Mouse (Mus musculus) stomach, embryonic 14.5 days (tissue): ENCODE measurements around the gene Slc25a30. TPM values are rescaled to one million over a fixed set of nuclear protein-coding genes. Genes with fewer than 3 reads are reported as not detected.
"Not testable (repeated sequence)": the region's sequence is repeated elsewhere in the genome, so short reads cannot be mapped to it uniquely, and the experiment has no call there.

Source experiments
- ATAC-seq: fragments of 200-750 bp; cut with Nextera tagmentation; 2 replicates; pipeline ENCODE4 v1.8.0; 2017; ENCODE audit warnings: low read depth, moderate TSS enrichment; ENCODE audit not compliant: insufficient number of reproducible peaks, insufficient read depth, low FRiP score
- H3K27ac ChIP-seq: fragments of 300-500 bp; sonication (generic); 2 replicates; pipeline ENCODE4 v1.5.1; 2014; ENCODE audit warnings: mild to moderate bottlenecking, low read length, moderate library complexity, mixed read lengths
- H3K27me3 ChIP-seq: fragments of 300-500 bp; sonication (generic); 2 replicates; pipeline ENCODE4 v1.6.1; 2014; ENCODE audit warnings: low read length, control low read depth, mixed read lengths; ENCODE audit not compliant: control insufficient read depth, insufficient read depth
- H3K36me3 ChIP-seq: fragments of 300-500 bp; sonication (generic); 2 replicates; pipeline ENCODE4 v1.6.1; 2014; ENCODE audit warnings: mild to moderate bottlenecking, control low read depth, low read length, moderate library complexity, mixed read lengths; ENCODE audit not compliant: control insufficient read depth, insufficient read depth
- H3K4me1 ChIP-seq: fragments of 300-500 bp; sonication (generic); 2 replicates; pipeline ENCODE4 v1.6.1; 2014; ENCODE audit warnings: low read length, control low read depth, mixed read lengths; ENCODE audit not compliant: control insufficient read depth, insufficient read depth
- H3K4me2 ChIP-seq: fragments of 300-500 bp; sonication (generic); replicated peaks from 2 replicates; pipeline ENCODE4 v1.6.1; 2014; ENCODE audit warnings: low read depth, low read length, control low read depth
- H3K4me3 ChIP-seq: fragments of 300-500 bp; sonication (generic); 2 replicates; pipeline ENCODE4 v1.5.1; 2014; ENCODE audit warnings: low read depth, low read length, control low read depth
- H3K9ac ChIP-seq: fragments of 300-500 bp; sonication (generic); replicated peaks from 2 replicates; pipeline ENCODE4 v1.6.1; 2014; ENCODE audit warnings: low read depth, mild to moderate bottlenecking, control low read depth, low read length, moderate library complexity, mixed read lengths
- H3K9me3 ChIP-seq: fragments of 300-500 bp; sonication (generic); 2 replicates; pipeline ENCODE4 v1.6.1; 2016; ENCODE audit warnings: low read depth, low read length, control low read depth; ENCODE audit not compliant: control insufficient read depth
- WGBS: fragments of 180-500 bp; shearing (Covaris S2); extraction: QIAGEN DNeasy Blood & Tissue Kit; methylation state at CpG from one replicate; pipeline ENCODE4 v1.1.7; 2014; 5-methylcytosine and 5-hydroxymethylcytosine counted together
- polyA plus RNA-seq: library from polyadenylated mRNA; unstranded; fragments of >200 nt; fragmentation: Nextera tagmentation; extraction: Ambion mirVana; gene quantifications from 2 replicates; pipeline ENCODE4 v1.2.1, GENCODE M21; 2014

Gene Slc25a30
- polyA plus RNA-seq, 1 experiment from 2014 or later: 4.5 TPM

- H3K4me2 ChIP-seq, H3K27ac ChIP-seq, H3K36me3 ChIP-seq, H3K4me1 ChIP-seq, H3K9ac ChIP-seq, H3K4me3 ChIP-seq, ATAC-seq, H3K27me3 ChIP-seq, H3K9me3 ChIP-seq: not testable (repeated sequence)
- WGBS: 61% methylated on average over 14 of the region's 14 CpGs
These were observed 43.0 kb upstream of the Slc25a30 start for GRCm38 (mm10) chr14:75829817-75830216.

DNA sequence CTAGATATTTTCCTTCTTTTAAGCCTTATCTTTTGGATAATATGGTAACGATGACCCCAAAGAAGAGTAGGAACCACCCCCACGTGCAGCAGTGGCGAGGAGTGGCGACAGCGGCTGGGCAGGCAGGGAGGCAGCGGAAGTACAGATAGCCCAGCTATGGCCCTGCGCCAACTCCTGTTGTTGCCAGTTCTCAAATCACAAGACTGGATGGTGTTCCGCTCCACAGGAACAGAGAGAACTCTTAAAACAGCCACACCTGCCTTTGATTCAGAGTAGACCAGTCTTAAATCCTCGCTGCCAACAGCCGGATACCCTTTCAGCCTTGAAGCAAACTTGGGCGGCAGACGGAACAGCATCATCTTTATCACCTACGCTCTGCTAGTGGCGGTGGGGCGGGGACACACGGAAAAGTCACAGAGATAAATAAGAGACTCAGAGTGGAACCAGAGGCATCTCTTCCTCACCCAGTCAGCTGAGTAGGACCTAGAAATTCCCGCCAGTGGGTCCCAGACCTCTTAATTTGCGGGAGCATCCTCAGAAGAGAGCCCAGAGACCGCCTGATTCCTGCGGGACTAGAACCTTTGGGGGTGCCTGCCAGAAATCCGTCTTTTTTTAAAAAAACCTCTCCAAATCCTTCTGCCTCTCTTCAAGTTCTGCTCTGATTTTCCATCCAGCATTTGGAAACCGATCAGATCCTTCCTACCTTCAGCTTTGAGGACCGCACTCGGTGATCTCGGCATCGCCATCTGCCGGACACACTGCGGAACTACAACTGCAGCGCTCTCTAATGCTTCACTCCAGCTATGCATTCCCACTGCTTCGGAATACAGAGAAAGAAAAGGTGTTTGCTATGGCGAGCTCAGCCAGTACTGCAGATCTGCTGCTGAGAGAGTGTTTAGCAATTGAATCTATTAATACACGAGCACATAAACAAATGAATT is 42.3 kb upstream of the Slc25a30 start:
- Histone ChIP-seq H3K4me2 (peak overlapping the region; percentile 42), H3K9ac (0 out of 2 replicates have a peak overlapping the region, but pooled peaks have one; percentile 18), H3K36me3 (no peaks in the 10 kb centered on the region), H3K27ac (no peak overlapping the region), H3K9me3 (no peaks in the 10 kb centered on the region), H3K4me3 (peak overlapping the region; percentile 23), H3K4me1 (peaks cover 8% of the 10 kb centered on the region), H3K27me3 (0 out of 2 replicates have a peak, but pooled peaks cover 3% of the 10 kb centered on the region)
- 7% methylated on average over 32 of the region's 32 CpGs for WGBS
- no peak for ATAC-seq

- Histone ChIP-seq H3K4me3 (no peak overlapping the region), H3K36me3 (no peaks in the 10 kb centered on the region), H3K27ac (no peak overlapping the region), H3K4me2 (no peak overlapping the region), H3K9me3 (no peaks in the 10 kb centered on the region), H3K9ac (no peak overlapping the region), H3K4me1 (peaks cover 8% of the 10 kb centered on the region), H3K27me3 (0 out of 2 replicates have a peak, but pooled peaks cover 3% of the 10 kb centered on the region)
- WGBS: 26% methylated on average over 11 of the region's 11 CpGs
- no peak for ATAC-seq
These were observed 41.4 kb upstream of the Slc25a30 start for GRCm38 (mm10) chr14:75828221-75828620.

GRCm38 (mm10) chr14:75826851-75827410 is 40.1 kb upstream of the Slc25a30 start:
- Histone ChIP-seq H3K4me3 (no peak overlapping the region), H3K27ac (no peak overlapping the region), H3K36me3 (no peaks in the 10 kb centered on the region), H3K9ac (no peak overlapping the region; the same call in 1 of the 2 replicates), H3K27me3 (0 out of 2 replicates have a peak, but pooled peaks cover 3% of the 10 kb centered on the region), H3K4me1 (peaks cover 8% of the 10 kb centered on the region; the same call in 1 of the 2 replicates), H3K4me2 (no peak overlapping the region), H3K9me3 (no peaks in the 10 kb centered on the region)
- ATAC-seq: no peak
- WGBS: 63% methylated on average over 3 of the region's 3 CpGs

- Histone ChIP-seq H3K9ac (no peak overlapping the region), H3K4me1 (no peaks in the 10 kb centered on the region), H3K4me3 (no peak overlapping the region), H3K9me3 (no peaks in the 10 kb centered on the region), H3K4me2 (no peak overlapping the region), H3K36me3 (no peaks in the 10 kb centered on the region), H3K27me3 (no peaks in the 10 kb centered on the region), H3K27ac (no peak overlapping the region)
- 79% methylated on average over 5 of the region's 5 CpGs for WGBS
- no peak for ATAC-seq
These were observed 33.2 kb upstream of the Slc25a30 start for GRCm38 (mm10) chr14:75820007-75820406.

- ATAC-seq: no peak
- no peaks in the 10 kb centered on the region for H3K9me3 ChIP-seq
- no peaks in the 10 kb centered on the region for H3K36me3 ChIP-seq
- no peaks in the 10 kb centered on the region for H3K27me3 ChIP-seq
- no peak overlapping the region for H3K4me3 ChIP-seq
- H3K9ac ChIP-seq: no peak overlapping the region
- no peak overlapping the region for H3K4me2 ChIP-seq
- H3K4me1 ChIP-seq: no peaks in the 10 kb centered on the region
- 52% methylated on average over 2 of the region's 2 CpGs for WGBS
- no peak overlapping the region for H3K27ac ChIP-seq
These were observed 32.5 kb upstream of the Slc25a30 start for GRCm38 (mm10) chr14:75819341-75819740.

DNA sequence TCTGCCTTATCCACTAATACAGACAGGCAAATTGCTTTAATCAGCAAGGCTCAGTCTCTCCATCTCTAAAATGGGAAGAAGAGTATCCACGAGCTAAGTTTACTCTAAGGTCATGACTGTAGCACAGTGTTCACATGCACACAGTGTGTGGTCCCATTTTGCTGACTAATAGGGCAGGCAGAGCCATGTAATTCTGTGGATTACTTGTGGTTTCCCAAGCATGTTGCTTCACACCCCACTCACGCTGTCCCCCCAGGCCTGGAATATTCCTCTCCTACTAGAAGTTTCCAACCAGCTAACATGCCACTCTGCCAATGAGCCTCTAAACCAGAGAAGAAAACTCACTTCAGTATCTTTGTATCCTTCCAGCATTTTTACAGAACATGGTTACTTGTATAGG is 31.7 kb upstream of the Slc25a30 start:
- Histone ChIP-seq H3K36me3 (no peaks in the 10 kb centered on the region), H3K4me1 (no peaks in the 10 kb centered on the region), H3K4me2 (no peak overlapping the region), H3K27me3 (no peaks in the 10 kb centered on the region), H3K27ac (no peak overlapping the region), H3K9me3 (no peaks in the 10 kb centered on the region), H3K9ac (no peak overlapping the region), H3K4me3 (no peak overlapping the region)
- WGBS: 87% methylated on average over 2 of the region's 2 CpGs
- no peak for ATAC-seq

DNA sequence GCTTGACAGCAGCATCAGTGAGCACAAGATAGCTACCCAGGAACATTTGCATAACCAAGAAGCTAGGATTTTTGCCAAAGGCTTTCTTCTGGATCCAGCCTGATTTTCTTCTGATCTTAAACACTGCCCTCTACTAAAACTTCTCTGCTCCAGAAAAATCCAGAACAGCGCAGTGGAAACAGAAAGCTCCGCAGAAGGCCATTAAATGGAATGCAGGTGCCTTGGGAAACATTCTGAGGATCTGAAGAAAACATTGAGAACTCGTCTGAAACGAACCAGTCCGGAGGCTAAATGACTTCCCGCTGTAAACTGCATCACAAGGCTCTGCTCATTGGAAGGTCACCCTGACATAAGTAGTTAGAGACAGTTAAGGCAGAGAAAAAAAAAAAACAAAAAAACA is 23.1 kb upstream of the Slc25a30 start:
- Histone ChIP-seq H3K9me3 (no peaks in the 10 kb centered on the region), H3K36me3 (no peaks in the 10 kb centered on the region), H3K27ac (no peak overlapping the region), H3K4me2 (no peak overlapping the region), H3K4me3 (no peak overlapping the region), H3K9ac (no peak overlapping the region), H3K27me3 (no peaks in the 10 kb centered on the region), H3K4me1 (no peaks in the 10 kb centered on the region)
- no peak for ATAC-seq
- WGBS: 82% methylated on average over 6 of the region's 6 CpGs
